Mouse (Mus musculus) telencephalon, adult 2 months (tissue): ENCODE measurements at regions not wholly inside any gene's neighbourhood (a gene's known extent, or its start where the extent isn't known, plus 50 kb on each side); places are given as distances from the start of the nearest gene placed in this dataset.
A peak's percentile ranks its signal among the peaks of the same experiment; 100 is the strongest.

ENCODE experiments used
- DNase-seq: peaks from one replicate; pipeline ENCODE4 v3.0.0-alpha.2; 2011; ENCODE audit warnings: low read depth, low spot score

- no peak for DNase-seq
Measured at GRCm38 (mm10) chr2:133362693-133363443, 189.1 kb upstream of the Bmp2 start.

GRCm38 (mm10) chr2:133371490-133372215, 180.3 kb upstream of the Bmp2 start:
- no peak for DNase-seq

GRCm38 (mm10) chr2:133373543-133373942, 178.4 kb upstream of the Bmp2 start:
- DNase-seq, result no peak

GRCm38 (mm10) chr2:133381054-133381453, 170.9 kb upstream of the Bmp2 start:
- DNase-seq, result peak; percentile 6

GRCm38 (mm10) chr2:133383135-133383920, 168.6 kb upstream of the Bmp2 start:
- no peak for DNase-seq

- no peak for DNase-seq
Measured at GRCm38 (mm10) chr2:133385297-133385696, 166.7 kb upstream of the Bmp2 start.

GRCm38 (mm10) chr2:133387349-133387748, 164.6 kb upstream of the Bmp2 start:
- DNase-seq, result no peak

GRCm38 (mm10) chr2:133392298-133392697, 159.7 kb upstream of the Bmp2 start:
- peak; percentile 6 for DNase-seq

GRCm38 (mm10) chr2:133397566-133397965, 154.4 kb upstream of the Bmp2 start:
- DNase-seq, result no peak

- no peak for DNase-seq
Measured at GRCm38 (mm10) chr2:133399059-133399690, 152.8 kb upstream of the Bmp2 start.

- DNase-seq, result no peak
Measured at GRCm38 (mm10) chr2:133400963-133401362, 151.0 kb upstream of the Bmp2 start.

GRCm38 (mm10) chr2:133416990-133417581, 134.9 kb upstream of the Bmp2 start:
- no peak for DNase-seq

GRCm38 (mm10) chr2:133419686-133420303, 132.2 kb upstream of the Bmp2 start:
- DNase-seq, result no peak

GRCm38 (mm10) chr2:133425538-133425937, 126.4 kb upstream of the Bmp2 start:
- DNase-seq, result no peak

- DNase-seq, result no peak
Measured at GRCm38 (mm10) chr2:133427039-133427438, 124.9 kb upstream of the Bmp2 start.

GRCm38 (mm10) chr2:133429369-133430062, 122.4 kb upstream of the Bmp2 start:
- no peak for DNase-seq

- DNase-seq, result no peak
Measured at GRCm38 (mm10) chr2:133430741-133431438, 121.1 kb upstream of the Bmp2 start.

GRCm38 (mm10) chr2:133432141-133432813, 119.7 kb upstream of the Bmp2 start:
- DNase-seq, result no peak
